Mouse (Mus musculus) embryonic facial prominence, embryonic 14.5 days (tissue): ENCODE measurements around the gene Tmem169. TPM values are rescaled to one million over a fixed set of nuclear protein-coding genes. Genes with fewer than 3 reads are reported as not detected.

Experiments used
- ATAC-seq: fragments of 200-750 bp; cut with Nextera tagmentation; 2 replicates; pipeline ENCODE4 v1.8.0; 2017; ENCODE audit warnings: low read depth, moderate number of reproducible peaks, moderate TSS enrichment
- DNase-seq: peaks from one replicate; pipeline ENCODE4 v3.0.0-alpha.2; 2015; ENCODE audit warnings: low spot score
- H3K27ac ChIP-seq: fragments of 300-500 bp; sonication (generic); replicated peaks from 2 replicates; pipeline ENCODE4 v1.5.1; 2014; ENCODE audit warnings: low read depth, mild to moderate bottlenecking, low read length, moderate library complexity
- H3K27me3 ChIP-seq: fragments of 300-500 bp; sonication (generic); replicated peaks from 2 replicates; pipeline ENCODE4 v1.6.1; 2014; ENCODE audit warnings: low read length; ENCODE audit not compliant: control insufficient read depth, insufficient read depth
- H3K36me3 ChIP-seq: fragments of 300-500 bp; sonication (generic); 2 replicates; pipeline ENCODE4 v1.6.1; 2014; ENCODE audit warnings: low read length, mixed read lengths; ENCODE audit not compliant: control insufficient read depth, insufficient read depth
- H3K4me1 ChIP-seq: fragments of 300-500 bp; sonication (generic); 2 replicates; pipeline ENCODE4 v1.6.1; 2014; ENCODE audit warnings: antibody characterized with exemption, low read length; ENCODE audit not compliant: control insufficient read depth, insufficient read depth
- H3K4me2 ChIP-seq: fragments of 300-500 bp; sonication (generic); 2 replicates; pipeline ENCODE4 v1.6.1; 2014; ENCODE audit warnings: low read depth, mild to moderate bottlenecking, low read length, moderate library complexity, mixed read lengths
- H3K4me3 ChIP-seq: fragments of 300-500 bp; sonication (generic); 2 replicates; pipeline ENCODE4 v1.5.1; 2014; ENCODE audit warnings: low read depth, mild to moderate bottlenecking, low read length
- H3K9ac ChIP-seq: fragments of 300-500 bp; sonication (generic); 2 replicates; pipeline ENCODE4 v1.6.1; 2014; ENCODE audit warnings: low read depth, mild to moderate bottlenecking, low read length, moderate library complexity, mixed read lengths
- H3K9me3 ChIP-seq: fragments of 300-500 bp; sonication (generic); 2 replicates; pipeline ENCODE4 v1.6.1; 2016; ENCODE audit warnings: low read length; ENCODE audit not compliant: control insufficient read depth
- WGBS: fragments of 180-500 bp; shearing (Covaris S2); extraction: QIAGEN DNeasy Blood & Tissue Kit; methylation state at CpG from one replicate; pipeline ENCODE4 v1.1.7; 2014; 5-methylcytosine and 5-hydroxymethylcytosine counted together
- polyA plus RNA-seq: library from polyadenylated mRNA; unstranded; fragments of >200 nt; fragmentation: Nextera tagmentation; extraction: Ambion mirVana; gene quantifications from 2 replicates; pipeline ENCODE4 v1.2.1, GENCODE M21; 2014

Gene Tmem169
- polyA plus RNA-seq, 1 experiment from 2014 or later, result 4.0 TPM

GRCm38 (mm10) chr1:72290896-72291295 lies 6.7 kb downstream of the Tmem169 start:
- H3K4me2 ChIP-seq, result no peak overlapping the region
- H3K36me3 ChIP-seq, result no peaks in the 10 kb centered on the region
- H3K4me3 ChIP-seq, result no peak overlapping the region
- H3K27ac ChIP-seq, result no peak overlapping the region
- H3K9ac ChIP-seq, result no peak overlapping the region
- ATAC-seq (no peak), DNase-seq (no peak)
- no peaks in the 10 kb centered on the region for H3K4me1 ChIP-seq
- H3K9me3 ChIP-seq, result no peaks in the 10 kb centered on the region
- 90% methylated on average over 4 of the region's 4 CpGs for WGBS
- no peaks in the 10 kb centered on the region for H3K27me3 ChIP-seq

- Histone ChIP-seq H3K9me3 (no peaks in the 10 kb centered on the region), H3K4me1 (no peaks in the 10 kb centered on the region), H3K27me3 (no peaks in the 10 kb centered on the region), H3K4me2 (no peak overlapping the region), H3K27ac (no peak overlapping the region), H3K36me3 (no peaks in the 10 kb centered on the region), H3K9ac (no peak overlapping the region), H3K4me3 (no peak overlapping the region)
- WGBS, result 91% methylated on average over 4 of the region's 4 CpGs
- ATAC-seq, result no peak
- DNase-seq, result no peak
Observed at GRCm38 (mm10) chr1:72291421-72291820, 7.3 kb downstream of the Tmem169 start.

DNA sequence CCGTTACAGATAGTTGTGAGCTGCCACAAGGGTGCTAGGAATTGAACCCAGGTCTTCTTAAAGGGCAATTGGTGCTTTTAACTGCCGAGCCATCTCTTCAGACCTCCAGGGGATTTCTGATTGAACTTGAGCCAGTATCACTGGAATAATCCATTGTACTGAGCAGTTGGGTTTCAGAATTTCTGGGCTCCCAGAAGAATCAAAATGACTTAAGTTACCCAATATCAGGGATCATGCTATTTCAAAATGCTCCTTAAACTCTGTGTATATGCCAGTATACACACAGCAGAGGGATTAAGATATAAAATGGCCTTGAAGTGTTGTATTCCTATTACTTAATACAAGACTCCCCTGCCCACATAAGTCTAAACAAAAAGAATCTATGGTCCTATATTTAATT lies 7.8 kb downstream of the Tmem169 start:
- WGBS, result 80% methylated on average over 2 of the region's 2 CpGs
- ATAC-seq (no peak), DNase-seq (no peak)
- Histone ChIP-seq H3K36me3 (no peaks in the 10 kb centered on the region), H3K27ac (no peak overlapping the region), H3K9me3 (no peaks in the 10 kb centered on the region), H3K4me2 (no peak overlapping the region), H3K4me3 (no peak overlapping the region), H3K27me3 (no peaks in the 10 kb centered on the region), H3K9ac (no peak overlapping the region), H3K4me1 (no peaks in the 10 kb centered on the region)

DNA sequence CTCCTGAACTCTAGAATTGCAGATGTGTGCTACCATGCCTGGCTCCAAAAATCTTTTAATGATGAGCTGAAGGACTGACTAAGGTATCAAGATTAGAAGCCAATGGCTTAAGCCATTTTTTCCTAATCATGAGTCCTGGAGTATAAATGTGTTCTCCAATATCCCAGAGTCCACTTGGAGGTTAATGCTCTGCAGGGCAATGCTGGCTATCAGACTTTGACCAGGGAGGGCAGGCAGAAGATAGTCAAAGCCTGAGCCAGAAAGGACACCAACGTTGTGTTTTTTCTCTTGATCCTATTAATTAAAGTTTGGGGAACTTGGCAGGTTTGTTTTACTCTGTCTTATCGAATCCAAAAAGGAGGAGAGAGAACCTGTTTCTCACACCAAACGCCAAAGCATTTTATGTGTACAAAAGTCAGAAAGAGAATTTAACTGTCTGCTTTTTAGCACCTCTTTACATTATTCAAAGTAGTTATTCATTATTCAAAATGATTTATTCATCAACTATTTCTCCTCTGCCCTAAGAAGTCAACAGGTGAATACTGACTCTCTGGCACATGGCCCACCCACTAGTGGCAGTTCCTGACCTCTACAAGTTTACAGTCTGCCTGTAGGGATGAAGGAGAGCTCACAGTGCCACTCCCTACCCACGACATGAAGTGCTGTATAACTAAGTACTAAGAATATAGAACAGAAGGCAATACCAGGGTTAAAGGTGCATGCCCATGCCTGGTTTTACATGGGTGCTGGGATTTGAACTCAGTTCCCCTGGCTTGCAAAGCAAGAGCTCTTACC lies 9.9 kb downstream of the Tmem169 start:
- Histone ChIP-seq H3K4me2 (no peak overlapping the region), H3K4me1 (no peaks in the 10 kb centered on the region), H3K9ac (no peak overlapping the region), H3K4me3 (no peak overlapping the region), H3K36me3 (no peaks in the 10 kb centered on the region), H3K9me3 (no peaks in the 10 kb centered on the region), H3K27me3 (no peaks in the 10 kb centered on the region), H3K27ac (no peak overlapping the region)
- no peak for ATAC-seq
- WGBS, result 69% methylated on average over 4 of the region's 4 CpGs
- no peak for DNase-seq

DNA sequence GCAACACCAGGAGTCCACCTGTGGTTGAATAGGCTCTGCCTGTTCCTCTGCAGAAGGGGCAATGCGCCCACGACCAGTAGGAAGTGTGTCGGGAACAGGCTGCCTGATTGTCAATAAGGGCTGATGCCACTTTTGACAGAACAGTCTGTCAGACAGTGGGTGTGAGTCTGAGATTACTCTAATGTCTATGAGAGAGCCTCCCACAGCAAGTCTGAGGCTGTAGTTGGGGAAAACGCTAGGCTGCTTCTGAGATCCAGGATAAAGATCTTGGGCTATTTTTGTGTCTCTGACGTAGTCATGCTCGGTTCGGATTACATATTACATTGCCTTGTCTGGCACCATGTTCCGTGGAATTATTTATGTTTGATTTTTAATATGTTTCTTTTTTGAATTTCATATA lies 11.6 kb downstream of the Tmem169 start:
- ATAC-seq (no peak), DNase-seq (no peak)
- Histone ChIP-seq H3K9me3 (no peaks in the 10 kb centered on the region), H3K9ac (no peak overlapping the region), H3K27ac (no peak overlapping the region), H3K27me3 (no peaks in the 10 kb centered on the region), H3K4me2 (no peak overlapping the region), H3K36me3 (no peaks in the 10 kb centered on the region), H3K4me1 (no peaks in the 10 kb centered on the region), H3K4me3 (no peak overlapping the region)
- WGBS, result 78% methylated on average over 8 of the region's 8 CpGs

DNA sequence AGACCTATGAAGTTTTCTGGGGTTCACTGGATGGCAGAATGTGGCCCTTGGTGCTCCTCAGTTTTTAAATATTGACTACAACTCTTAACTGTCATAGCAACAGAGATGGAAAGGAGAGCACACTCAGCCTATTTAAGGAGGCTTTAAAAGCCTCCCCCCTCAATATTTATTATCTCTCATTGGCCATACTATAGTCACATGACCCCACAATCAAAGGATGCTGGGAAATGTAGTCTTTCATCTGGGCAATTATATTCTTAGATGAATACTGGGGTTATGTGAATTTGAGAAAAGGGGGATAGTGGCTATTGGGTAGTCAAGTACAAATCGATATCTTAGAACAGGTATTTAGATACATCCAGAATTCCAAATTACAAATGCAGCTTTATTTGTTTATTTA lies 17.7 kb downstream of the Tmem169 start:
- Histone ChIP-seq H3K4me1 (peaks cover 3% of the 10 kb centered on the region; the same call in 1 of the 2 replicates), H3K9ac (no peak overlapping the region), H3K4me3 (no peak overlapping the region), H3K27me3 (no peaks in the 10 kb centered on the region), H3K9me3 (no peaks in the 10 kb centered on the region), H3K4me2 (no peak overlapping the region), H3K27ac (no peak overlapping the region), H3K36me3 (no peaks in the 10 kb centered on the region)
- 86% methylated on average over 1 of the region's 1 CpGs for WGBS
- ATAC-seq, result no peak
- DNase-seq, result no peak

GRCm38 (mm10) chr1:72306241-72306640 lies 22.1 kb downstream of the Tmem169 start:
- Histone ChIP-seq H3K4me1 (peaks cover 23% of the 10 kb centered on the region), H3K36me3 (0 out of 2 replicates have a peak, but pooled peaks cover 3% of the 10 kb centered on the region), H3K9me3 (no peaks in the 10 kb centered on the region), H3K4me2 (peak overlapping the region; percentile 57), H3K4me3 (peak overlapping the region; percentile 59), H3K27me3 (no peaks in the 10 kb centered on the region), H3K27ac (no peak overlapping the region), H3K9ac (no peak overlapping the region)
- DNase-seq (no peak), ATAC-seq (no peak)
- WGBS, result 60% methylated on average over 3 of the region's 3 CpGs

- Histone ChIP-seq H3K4me1 (peaks cover 23% of the 10 kb centered on the region), H3K4me3 (peak overlapping the region; percentile 59), H3K9me3 (no peaks in the 10 kb centered on the region), H3K9ac (peak overlapping the region; percentile 73), H3K4me2 (peak overlapping the region; percentile 57), H3K27me3 (no peaks in the 10 kb centered on the region), H3K27ac (peak overlapping the region; percentile 94), H3K36me3 (0 out of 2 replicates have a peak, but pooled peaks cover 7% of the 10 kb centered on the region)
- ATAC-seq, result peak; percentile 87
- no peak for DNase-seq
- 2% methylated on average over 11 of the region's 11 CpGs for WGBS
Observed at GRCm38 (mm10) chr1:72306679-72307181, 22.6 kb downstream of the Tmem169 start.
